Mouse (Mus musculus): ENCODE data around the gene Il1f8. TPM values are rescaled to one million over a fixed set of nuclear protein-coding genes. Genes with fewer than 3 reads are reported as not detected.
"Not testable (repeated sequence)": the region's sequence is repeated elsewhere in the genome, so short reads cannot be mapped to it uniquely, and the experiment has no call there.

The Il1f8 gene
- polyA plus RNA-seq (2012; ENCODE audit: insufficient read depth, insufficient read length, low replicate concordance, missing spikeins), result not detected in 2 replicates

- no peak within 1 kb of the TSS for H3K4me3 ChIP-seq (ENCODE audit: insufficient read depth, low read depth, low read length)
- 85% methylated on average over 2 of the region's 2 CpGs for WGBS
- TF ChIP-seq POLR2A (IDR thresholded peaks at IDR 0.05; ENCODE audit: insufficient read depth, low read depth, low read length) (no peak), CTCF (IDR thresholded peaks at IDR 0.05; ENCODE audit: insufficient read depth, low read depth, low read length) (no peak)
- H3K27ac ChIP-seq (ENCODE audit: insufficient read depth, low read depth, low read length), result no peak within 1 kb of the TSS
- H3K4me1 ChIP-seq (ENCODE audit: control insufficient read depth, insufficient read depth, low read length), result no peaks in the 10 kb centered on the region
These were observed at the start of gene Il1f8 for GRCm38 (mm10) chr2:24152861-24153260. Gene Il1f8, plus strand, starts transcription at chr2:24153161.

GRCm38 (mm10) chr2:24103619-24104289 is 49.2 kb upstream of the Il1f8 start:
- TF ChIP-seq CTCF (IDR thresholded peaks at IDR 0.05; ENCODE audit: insufficient read depth, low read depth, low read length), result no peak
- no peak for TF ChIP-seq POLR2A (IDR thresholded peaks at IDR 0.05; ENCODE audit: insufficient read depth, low read depth, low read length)
- Histone ChIP-seq H3K4me1 (ENCODE audit: control insufficient read depth, insufficient read depth, low read length) (no peaks in the 10 kb centered on the region), H3K4me3 (ENCODE audit: insufficient read depth, low read depth, low read length) (no peak overlapping the region), H3K27ac (ENCODE audit: insufficient read depth, low read depth, low read length) (no peak overlapping the region)
- 73% methylated on average over 4 of the region's 4 CpGs for WGBS

- Histone ChIP-seq H3K4me3 (ENCODE audit: insufficient read depth, low read depth, low read length) (no peak overlapping the region), H3K27ac (ENCODE audit: insufficient read depth, low read depth, low read length) (no peak overlapping the region), H3K4me1 (ENCODE audit: control insufficient read depth, insufficient read depth, low read length) (no peaks in the 10 kb centered on the region)
- TF ChIP-seq POLR2A (IDR thresholded peaks at IDR 0.05; ENCODE audit: insufficient read depth, low read depth, low read length) (no peak), CTCF (IDR thresholded peaks at IDR 0.05; ENCODE audit: insufficient read depth, low read depth, low read length) (no peak)
These were observed 43.9 kb upstream of the Il1f8 start for GRCm38 (mm10) chr2:24109085-24109484.

GRCm38 (mm10) chr2:24134373-24134772 is 18.6 kb upstream of the Il1f8 start:
- no peaks in the 10 kb centered on the region for H3K4me1 ChIP-seq (ENCODE audit: control insufficient read depth, insufficient read depth, low read length)
- no peak overlapping the region for H3K4me3 ChIP-seq (ENCODE audit: insufficient read depth, low read depth, low read length)
- no peak for TF ChIP-seq POLR2A (IDR thresholded peaks at IDR 0.05; ENCODE audit: insufficient read depth, low read depth, low read length)
- TF ChIP-seq CTCF (IDR thresholded peaks at IDR 0.05; ENCODE audit: insufficient read depth, low read depth, low read length), result no peak
- no peak overlapping the region for H3K27ac ChIP-seq (ENCODE audit: insufficient read depth, low read depth, low read length)
- 85% methylated on average over 1 of the region's 1 CpGs for WGBS

- not testable (repeated sequence) for H3K4me1 ChIP-seq (ENCODE audit: control insufficient read depth, insufficient read depth, low read length); H3K4me3 ChIP-seq (ENCODE audit: insufficient read depth, low read depth, low read length); H3K27ac ChIP-seq (ENCODE audit: insufficient read depth, low read depth, low read length)
- 9% methylated on average over 14 of the region's 14 CpGs for WGBS
These were observed 28.8 kb downstream of the Il1f8 start for GRCm38 (mm10) chr2:24181683-24182331.

- H3K4me3 ChIP-seq (ENCODE audit: insufficient read depth, low read depth, low read length); H3K4me1 ChIP-seq (ENCODE audit: control insufficient read depth, insufficient read depth, low read length); H3K27ac ChIP-seq (ENCODE audit: insufficient read depth, low read depth, low read length): not testable (repeated sequence)
- WGBS, result 47% methylated on average over 13 of the region's 13 CpGs
These were observed 29.6 kb downstream of the Il1f8 start for GRCm38 (mm10) chr2:24182423-24183147.

GRCm38 (mm10) chr2:24184092-24184491 is 31.1 kb downstream of the Il1f8 start:
- H3K4me3 ChIP-seq (ENCODE audit: insufficient read depth, low read depth, low read length); H3K4me1 ChIP-seq (ENCODE audit: control insufficient read depth, insufficient read depth, low read length); H3K27ac ChIP-seq (ENCODE audit: insufficient read depth, low read depth, low read length): not testable (repeated sequence)

GRCm38 (mm10) chr2:24186176-24186575 is 33.2 kb downstream of the Il1f8 start, which contains the start of gene Il1f9:
Gene Il1f9, plus strand, starts transcription at chr2:24186476.
- TF ChIP-seq CTCF (IDR thresholded peaks at IDR 0.05; ENCODE audit: insufficient read depth, low read depth, low read length), result no peak
- TF ChIP-seq POLR2A (IDR thresholded peaks at IDR 0.05; ENCODE audit: insufficient read depth, low read depth, low read length), result no peak
- H3K4me1 ChIP-seq (ENCODE audit: control insufficient read depth, insufficient read depth, low read length), result no peaks in the 10 kb centered on the region; the same call in 1 of the 2 replicates
- no peak within 1 kb of the TSS for H3K4me3 ChIP-seq (ENCODE audit: insufficient read depth, low read depth, low read length)
- no peak within 1 kb of the TSS for H3K27ac ChIP-seq (ENCODE audit: insufficient read depth, low read depth, low read length)
- WGBS, result 94% methylated on average over 1 of the region's 1 CpGs

- TF ChIP-seq CTCF (IDR thresholded peaks at IDR 0.05; ENCODE audit: insufficient read depth, low read depth, low read length) (no peak), POLR2A (IDR thresholded peaks at IDR 0.05; ENCODE audit: insufficient read depth, low read depth, low read length) (no peak)
These were observed 34.6 kb downstream of the Il1f8 start for GRCm38 (mm10) chr2:24187585-24187984.

More at GRCm38 (mm10) chr2:24187585-24187984, 34.6 kb downstream of the Il1f8 start:
- Histone ChIP-seq H3K27ac (ENCODE audit: insufficient read depth, low read depth, low read length) (no peak overlapping the region), H3K4me1 (ENCODE audit: control insufficient read depth, insufficient read depth, low read length) (no peaks in the 10 kb centered on the region), H3K4me3 (ENCODE audit: insufficient read depth, low read depth, low read length) (no peak overlapping the region)
- WGBS, result 75% methylated on average over 6 of the region's 6 CpGs
